Mouse (Mus musculus): ENCODE data around the gene Cst6. TPM values are rescaled to one million over a fixed set of nuclear protein-coding genes. Genes with fewer than 3 reads are reported as not detected.

Gene Cst6
- total RNA-seq, 4 experiments from 2014 or later = 10.8 to 18.1 (median 12.5) TPM

- no peak for DNase-seq (ENCODE audit: low spot score in 2 of 2)
Measured at GRCm38 (mm10) chr19:5348526-5349501, 560 bp downstream of the Cst6 start.

GRCm38 (mm10) chr19:5348064-5348463, 1.3 kb downstream of the Cst6 start:
- no peak for DNase-seq (ENCODE audit: low spot score in 2 of 2)

- no peak for DNase-seq (ENCODE audit: low spot score in 2 of 2)
Measured at GRCm38 (mm10) chr19:5345297-5346131, 3.9 kb downstream of the Cst6 start.

GRCm38 (mm10) chr19:5341360-5341759, 8.0 kb downstream of the Cst6 start:
- no peak for DNase-seq (ENCODE audit: low spot score in 2 of 2)

GRCm38 (mm10) chr19:5337975-5338374, 11.4 kb downstream of the Cst6 start:
- peak; percentile 52 to 82 for DNase-seq (ENCODE audit: low spot score in 2 of 2)

GRCm38 (mm10) chr19:5335441-5335840, 13.9 kb downstream of the Cst6 start, which contains the start of gene Catsper1:
Gene Catsper1, plus strand, starts transcription at chr19:5335741.
- DNase-seq (ENCODE audit: low spot score in 2 of 2) = no peak

- no peak for DNase-seq (ENCODE audit: low spot score in 2 of 2)
Measured at GRCm38 (mm10) chr19:5334741-5335140, 14.6 kb downstream of the Cst6 start.

- DNase-seq (ENCODE audit: low spot score in 2 of 2) = no peak
Measured at GRCm38 (mm10) chr19:5327970-5328369, 21.4 kb downstream of the Cst6 start.

- no peak for DNase-seq (ENCODE audit: low spot score in 2 of 2)
Measured at GRCm38 (mm10) chr19:5323801-5324200, 25.6 kb downstream of the Cst6 start.

GRCm38 (mm10) chr19:5313189-5313588, 36.2 kb downstream of the Cst6 start:
- no peak for DNase-seq (ENCODE audit: low spot score in 2 of 2)

- no peak for DNase-seq (ENCODE audit: low spot score in 2 of 2)
Measured at GRCm38 (mm10) chr19:5309025-5309424, 40.3 kb downstream of the Cst6 start.

- DNase-seq (ENCODE audit: low spot score in 2 of 2) = no peak
Measured at GRCm38 (mm10) chr19:5306968-5307734, 42.2 kb downstream of the Cst6 start.

- no peak for DNase-seq (ENCODE audit: low spot score in 2 of 2)
Measured at GRCm38 (mm10) chr19:5306279-5306678, 43.1 kb downstream of the Cst6 start.

- DNase-seq (ENCODE audit: low spot score in 2 of 2) = no peak
Measured at GRCm38 (mm10) chr19:5302455-5302854, 46.9 kb downstream of the Cst6 start.

GRCm38 (mm10) chr19:5300588-5300987, 48.8 kb downstream of the Cst6 start:
- no peak for DNase-seq (ENCODE audit: low spot score in 2 of 2)

GRCm38 (mm10) chr19:5297903-5298800, 51.2 kb downstream of the Cst6 start, which contains the start of gene Gal3st3:
Gene Gal3st3, plus strand, starts transcription at chr19:5298331.
- DNase-seq (ENCODE audit: low spot score in 2 of 2) = peak in 1 of 2 experiments; percentile 52

- DNase-seq (ENCODE audit: low spot score in 2 of 2) = peak; percentile 75 to 81
Measured at GRCm38 (mm10) chr19:5296630-5297029, 52.7 kb downstream of the Cst6 start.

GRCm38 (mm10) chr19:5295736-5296075, 53.7 kb downstream of the Cst6 start:
- DNase-seq (ENCODE audit: low spot score in 2 of 2) = no peak

- peak; percentile 99 for DNase-seq (ENCODE audit: low spot score in 2 of 2)
Measured at GRCm38 (mm10) chr19:5294972-5295735, 54.2 kb downstream of the Cst6 start, which contains the start of gene Sf3b2. Gene Sf3b2, minus strand, starts transcription at chr19:5295455.

Measured in layer of hippocampus, adult 8-10 months (tissue).